Mouse (Mus musculus) CH12.LX (cell line): ENCODE measurements at regions not wholly inside any gene's neighbourhood (a gene's known extent, or its start where the extent isn't known, plus 50 kb on each side); places are given as distances from the start of the nearest gene placed in this dataset.

ENCODE experiments used
- DNase-seq: peaks from one replicate; pipeline ENCODE4 v3.0.0-alpha.2; 2013; ENCODE audit errors: extremely low read depth
- H3K27ac ChIP-seq: 2 replicates; pipeline ENCODE4 v1.5.1; 2012; ENCODE audit warnings: low read depth, mild to moderate bottlenecking, control low read depth, moderate library complexity; ENCODE audit not compliant: insufficient read depth
- H3K27me3 ChIP-seq: replicated peaks from 2 replicates; pipeline ENCODE3; 2012; ENCODE audit warnings: inconsistent platforms
- H3K36me3 ChIP-seq, 2 experiments: replicated peaks in 1 of 2; 2 replicates each; pipeline versions ENCODE3 to v1.6.1; 2012; ENCODE audit warnings: inconsistent platforms in 1 of 2, low read length in 1 of 2, mild to moderate bottlenecking in 1 of 2, mixed read lengths in 1 of 2, moderate library complexity in 1 of 2; ENCODE audit not compliant: control insufficient read depth in 1 of 2, insufficient read depth in 1 of 2
- H3K4me1 ChIP-seq, 2 experiments: 2 replicates each; pipeline ENCODE4 v1.6.1; 2012; ENCODE audit warnings: inconsistent platforms in 1 of 2, moderate library complexity in 1 of 2; ENCODE audit not compliant: insufficient read depth in 2 of 2, control insufficient read depth in 1 of 2
- H3K4me2 ChIP-seq: 2 replicates; pipeline ENCODE4 v1.6.1; 2012; ENCODE audit warnings: low read depth, mild to moderate bottlenecking, control low read depth; ENCODE audit not compliant: poor library complexity, insufficient read depth, severe bottlenecking
- H3K4me3 ChIP-seq, 3 experiments: fragments of 150-350 bp in 1 of 3; sonication (generic) in 1 of 3; replicated peaks in 1 of 3; 2 replicates each; pipeline versions ENCODE3 to v1.5.1; 2011 to 2012; ENCODE audit warnings: low read depth in 2 of 3, low read length in 2 of 3, mild to moderate bottlenecking in 2 of 3, moderate library complexity in 2 of 3, control low read depth in 1 of 3, improper control_type of control experiment in 1 of 3, inconsistent platforms in 1 of 3, mixed read lengths in 1 of 3; ENCODE audit not compliant: poor library complexity in 1 of 3
- H3K79me2 ChIP-seq: replicated peaks from 2 replicates; pipeline ENCODE4 v1.6.1; 2012; ENCODE audit warnings: mild to moderate bottlenecking, moderate library complexity; ENCODE audit not compliant: control insufficient read depth, poor library complexity, insufficient read depth, severe bottlenecking; ENCODE audit errors: extremely low read depth
- H3K9ac ChIP-seq: 2 replicates; pipeline ENCODE4 v1.6.1; 2012; ENCODE audit warnings: low read depth, mild to moderate bottlenecking, control low read depth, moderate library complexity; ENCODE audit not compliant: insufficient read depth
- H3K9me3 ChIP-seq: replicated peaks from 2 replicates; pipeline ENCODE3; 2012; ENCODE audit warnings: low read length, inconsistent platforms, mixed read lengths
- BHLHE40 ChIP-seq: IDR thresholded peaks from 2 replicates; pipeline ENCODE4 v1.6.1; 2011; ENCODE audit warnings: mild to moderate bottlenecking, low read depth, low read length, improper control_type of control experiment
- CHD2 ChIP-seq: IDR thresholded peaks from 2 replicates; pipeline ENCODE4 v1.6.1; 2011; ENCODE audit warnings: low read length, improper control_type of control experiment
- ELF1 ChIP-seq: IDR thresholded peaks from 2 replicates; pipeline ENCODE4 v1.6.1; 2014; ENCODE audit warnings: low read depth, mild to moderate bottlenecking, inconsistent platforms, low read length, improper control_type of control experiment
- EP300 ChIP-seq: IDR thresholded peaks from 2 replicates; pipeline ENCODE4 v1.6.1; 2011; ENCODE audit warnings: low read length, improper control_type of control experiment
- ETS1 ChIP-seq: conservative IDR thresholded peaks from 2 replicates; pipeline ENCODE4 v1.6.1; 2012; ENCODE audit warnings: low read depth, mild to moderate bottlenecking, inconsistent platforms, low read length, improper control_type of control experiment, moderate library complexity
- KAT2A ChIP-seq: IDR thresholded peaks from 2 replicates; pipeline ENCODE4 v1.6.1; 2012; ENCODE audit warnings: low read length, improper control_type of control experiment, inconsistent platforms; ENCODE audit not compliant: insufficient replicate concordance
- MAFK ChIP-seq: IDR thresholded peaks from 2 replicates; pipeline ENCODE4 v1.6.1; 2011; ENCODE audit warnings: low read length, improper control_type of control experiment; ENCODE audit not compliant: insufficient replicate concordance
- MAX ChIP-seq: IDR thresholded peaks from 2 replicates; pipeline ENCODE4 v1.6.1; 2011; ENCODE audit warnings: low read length, improper control_type of control experiment
- MAZ ChIP-seq: IDR thresholded peaks from 2 replicates; pipeline ENCODE4 v1.6.1; 2012; ENCODE audit warnings: low read depth, mild to moderate bottlenecking, inconsistent platforms, low read length, improper control_type of control experiment, moderate library complexity
- MEF2A ChIP-seq: IDR thresholded peaks from 2 replicates; pipeline ENCODE4 v1.6.1; 2014; ENCODE audit warnings: low read depth, mild to moderate bottlenecking, inconsistent platforms, low read length, improper control_type of control experiment, borderline replicate concordance
- MYC ChIP-seq: IDR thresholded peaks from 2 replicates; pipeline ENCODE4 v1.6.1; 2011; ENCODE audit warnings: low read depth, mild to moderate bottlenecking, improper control_type of control experiment, low read length
- NELFE ChIP-seq: IDR thresholded peaks from 2 replicates; pipeline ENCODE4 v1.6.1; 2011; ENCODE audit warnings: low read depth, low read length, improper control_type of control experiment
- NRF1 ChIP-seq: IDR thresholded peaks from 2 replicates; pipeline ENCODE4 v1.6.1; 2014; ENCODE audit warnings: low read depth, mild to moderate bottlenecking, inconsistent platforms, low read length, improper control_type of control experiment, moderate library complexity
- POLR2A ChIP-seq: IDR thresholded peaks from 2 replicates; pipeline ENCODE4 v1.6.1; 2011; ENCODE audit warnings: low read depth, mild to moderate bottlenecking, improper control_type of control experiment, low read length
- POLR2AphosphoS2 ChIP-seq: IDR thresholded peaks from 2 replicates; pipeline ENCODE4 v1.6.1; 2011; ENCODE audit warnings: low read depth, low read length, improper control_type of control experiment
- RAD21 ChIP-seq: IDR thresholded peaks from 2 replicates; pipeline ENCODE4 v1.6.1; 2011; ENCODE audit warnings: low read depth, mild to moderate bottlenecking, low read length, improper control_type of control experiment, moderate library complexity
- RCOR1 ChIP-seq: conservative IDR thresholded peaks from 2 replicates; pipeline ENCODE4 v1.6.1; 2012; ENCODE audit warnings: low read depth, mild to moderate bottlenecking, inconsistent platforms, low read length, improper control_type of control experiment
- TBP ChIP-seq: conservative IDR thresholded peaks from 2 replicates; pipeline ENCODE4 v1.6.1; 2011; ENCODE audit warnings: low read depth, low read length, improper control_type of control experiment
- TCF12 ChIP-seq: IDR thresholded peaks from 2 replicates; pipeline ENCODE4 v1.6.1; 2014; ENCODE audit warnings: low read depth, mild to moderate bottlenecking, inconsistent platforms, low read length, improper control_type of control experiment
- USF1 ChIP-seq: IDR thresholded peaks from 2 replicates; pipeline ENCODE4 v1.6.1; 2014; ENCODE audit warnings: low read depth, mild to moderate bottlenecking, inconsistent platforms, low read length, improper control_type of control experiment
- USF2 ChIP-seq: conservative IDR thresholded peaks from 2 replicates; pipeline ENCODE4 v1.6.1; 2011; ENCODE audit warnings: low read depth, low read length, improper control_type of control experiment
- ZKSCAN1 ChIP-seq: IDR thresholded peaks from 2 replicates; pipeline ENCODE4 v1.6.1; 2012; ENCODE audit warnings: low read depth, inconsistent platforms, low read length, improper control_type of control experiment, borderline replicate concordance
- ZMIZ1 ChIP-seq: IDR thresholded peaks from 2 replicates; pipeline ENCODE4 v1.6.1; 2012; ENCODE audit warnings: low read depth, mild to moderate bottlenecking, inconsistent platforms, low read length, improper control_type of control experiment
- ZNF384 ChIP-seq: IDR thresholded peaks from 2 replicates; pipeline ENCODE4 v1.6.1; 2012; ENCODE audit warnings: low read depth, low read length, improper control_type of control experiment, inconsistent platforms
- dilution Hi-C: fragments of 300-500 bp; cut with MboI; formaldehyde crosslinking; loops from 2 replicates; pipeline ENCODE4 v1.14.3; 2020; ENCODE audit warnings: low sequenced_read_pairs; ENCODE audit not compliant: extremely low pct_unique_long_range_greater_than_20kb, extremely low pct_ligation_motif_present
- in situ Hi-C: fragments of 300-500 bp; cut with MboI; formaldehyde crosslinking; loops from 3 replicates; pipeline ENCODE4 v1.14.3; 2019; ENCODE audit warnings: low sequenced_read_pairs, low pct_ligation_motif_present, low pct_unique_long_range_greater_than_20kb, mixed read lengths

GRCm38 (mm10) chr15:10840621-10841034 lies 111.5 kb upstream of the C1qtnf3 start:
- Histone ChIP-seq H3K4me1 (no peaks in the 10 kb centered on the region), H3K79me2 (no peaks in the 10 kb centered on the region), H3K27ac (no peak overlapping the region), H3K9me3 (no peaks in the 10 kb centered on the region), H3K27me3 (no peaks in the 10 kb centered on the region), H3K4me3 (no peak overlapping the region), H3K9ac (no peak overlapping the region), H3K36me3 (no peaks in the 10 kb centered on the region), H3K4me2 (no peak overlapping the region)
- dilution Hi-C loops = no loop called here
- no peak for DNase-seq
- in situ Hi-C loops = no loop called here
- TF ChIP-seq USF1 (no peak), BHLHE40 (no peak), MYC (no peak), ZNF384 (no peak), USF2 (no peak), NRF1 (no peak), TBP (no peak), ZMIZ1 (no peak), NELFE (no peak), KAT2A (no peak), TCF12 (no peak), ZKSCAN1 (no peak), RAD21 (no peak), ELF1 (no peak), MAX (no peak), MAFK (no peak), POLR2A (no peak), ETS1 (no peak), POLR2AphosphoS2 (no peak), MEF2A (no peak)

- dilution Hi-C loops = no loop called here
- H3K9ac ChIP-seq = no peak overlapping the region
- H3K27me3 ChIP-seq = no peaks in the 10 kb centered on the region
- in situ Hi-C loops = no loop called here
- no peak overlapping the region for H3K4me3 ChIP-seq
- H3K4me2 ChIP-seq = no peak overlapping the region
- TF ChIP-seq RAD21 (no peak), CHD2 (no peak), EP300 (no peak), RCOR1 (no peak), MAFK (no peak), MAZ (no peak), MYC (no peak)
- H3K79me2 ChIP-seq = no peaks in the 10 kb centered on the region
- no peaks in the 10 kb centered on the region for H3K9me3 ChIP-seq
- DNase-seq = no peak
- no peak overlapping the region for H3K27ac ChIP-seq
- H3K4me1 ChIP-seq = no peaks in the 10 kb centered on the region
- no peaks in the 10 kb centered on the region for H3K36me3 ChIP-seq
These were observed 109.0 kb upstream of the C1qtnf3 start for GRCm38 (mm10) chr15:10843060-10843695.
